Mouse (Mus musculus) lung, postnatal 0 days (tissue): ENCODE data around the gene Acsbg2.

Experiments used
- CTCF ChIP-seq: IDR thresholded peaks from 2 replicates; pipeline ENCODE4 v1.5.1; 2016; ENCODE audit warnings: antibody characterized with exemption, mild to moderate bottlenecking
- EP300 ChIP-seq: IDR thresholded peaks from 2 replicates; pipeline ENCODE4 v1.6.1; 2016; ENCODE audit warnings: antibody characterized with exemption, mild to moderate bottlenecking, control low read depth

DNA sequence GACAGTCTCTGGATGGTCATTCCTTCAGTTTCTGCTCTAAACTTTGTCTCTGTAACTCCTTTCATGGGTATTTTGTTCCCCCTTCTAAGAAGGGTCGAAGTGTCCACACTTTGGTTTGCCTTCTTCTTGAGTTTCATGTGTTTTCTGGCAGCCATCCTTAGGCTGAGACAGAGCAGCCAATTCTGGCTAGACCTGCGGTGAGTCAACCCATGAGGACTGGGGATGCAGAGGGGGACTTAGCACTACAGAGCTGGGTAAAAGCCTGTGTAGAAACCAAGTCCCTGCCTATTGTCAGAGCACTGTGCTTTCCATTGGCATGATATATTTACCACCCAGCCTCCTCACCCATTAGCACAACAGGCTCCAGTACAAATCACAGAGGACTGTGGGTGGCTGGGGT is 42.9 kb upstream of the Acsbg2 start:
- TF ChIP-seq EP300 (no peak), CTCF (no peak)
